Mouse (Mus musculus) monocyte, adult 2 months (primary cell): ENCODE results near the gene Otub2.

Experiments used
- DNase-seq, 2 experiments: peaks; one replicate each; pipeline ENCODE4 v3.0.0; 2022; ENCODE audit warnings: low spot score in 2 of 2, low read depth in 1 of 2

The Otub2 gene

DNA sequence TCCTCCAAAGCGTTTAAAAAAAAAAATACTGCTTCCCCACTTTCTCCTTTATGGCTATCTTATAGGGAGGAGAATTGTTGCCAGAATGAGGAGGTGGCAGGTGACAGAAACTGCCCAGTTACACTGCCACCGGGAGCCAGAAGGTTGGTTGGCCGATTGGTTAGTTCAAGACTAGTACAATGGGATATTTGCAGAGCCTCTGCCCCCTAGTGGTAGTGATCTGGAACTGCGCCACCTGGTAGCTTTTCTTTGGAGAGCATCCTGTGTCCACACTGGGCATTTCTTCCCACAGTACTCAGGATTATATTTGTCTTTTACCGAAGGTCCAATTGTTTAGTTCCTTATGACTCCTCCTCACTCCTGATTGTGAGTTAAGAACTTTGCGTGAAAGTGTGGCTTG is 16.8 kb upstream of the Otub2 start:
- DNase-seq = peak in 1 of 2 experiments; percentile 26

DNA sequence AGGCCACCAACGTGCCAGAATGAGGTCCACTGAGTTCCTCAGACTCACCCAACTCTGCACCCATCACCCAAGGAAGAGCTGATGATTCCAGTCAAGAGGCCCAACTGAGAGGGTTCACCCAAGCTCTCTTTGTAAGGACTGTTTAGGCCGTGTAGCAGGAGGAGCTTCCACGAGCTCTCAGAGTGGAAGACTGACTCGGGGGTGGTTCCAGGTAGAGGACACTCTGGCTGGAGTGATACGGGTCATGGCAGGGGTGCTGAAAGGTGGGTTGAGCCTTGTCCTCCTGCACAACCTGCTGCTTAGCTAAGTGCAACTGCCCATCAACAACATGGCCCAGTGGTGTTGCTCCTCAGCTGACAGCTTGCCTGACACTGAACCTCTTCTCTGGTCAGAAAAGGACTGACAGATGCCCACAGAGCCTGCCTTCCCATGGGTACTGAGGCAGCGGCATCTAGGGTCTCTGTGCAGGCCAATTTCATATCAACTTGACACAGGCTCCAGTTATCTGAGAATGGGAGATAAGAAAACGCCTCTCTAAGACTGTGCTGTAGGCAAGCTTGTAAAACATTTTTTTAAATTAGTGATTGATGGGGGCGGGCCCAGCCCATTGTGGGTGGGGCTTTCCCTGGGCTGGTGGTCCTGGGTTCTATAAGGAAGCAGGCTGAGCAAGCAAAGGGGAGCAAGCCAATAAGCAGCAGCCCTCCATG is 14.8 kb upstream of the Otub2 start:
- no peak for DNase-seq

DNA sequence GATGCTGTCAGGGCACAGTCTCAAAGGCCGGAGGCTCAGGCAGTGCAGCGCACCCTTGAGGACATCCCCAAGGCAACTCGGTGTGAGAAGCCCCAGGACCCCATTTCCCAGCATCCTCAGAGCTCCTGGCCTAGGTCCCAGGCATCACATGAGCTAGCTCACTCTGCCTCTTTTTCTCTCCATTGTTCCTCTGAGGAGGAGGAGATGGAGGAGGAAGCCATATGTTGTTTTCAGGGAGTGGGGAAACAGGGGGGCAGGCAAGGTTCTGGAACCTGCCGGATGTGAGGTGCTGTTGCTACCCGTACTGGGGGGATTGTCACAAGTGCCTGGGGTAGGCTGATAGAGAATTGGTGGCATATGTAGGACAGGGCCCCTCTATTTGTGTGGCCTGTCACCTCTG is 12.4 kb upstream of the Otub2 start:
- DNase-seq = no peak

DNA sequence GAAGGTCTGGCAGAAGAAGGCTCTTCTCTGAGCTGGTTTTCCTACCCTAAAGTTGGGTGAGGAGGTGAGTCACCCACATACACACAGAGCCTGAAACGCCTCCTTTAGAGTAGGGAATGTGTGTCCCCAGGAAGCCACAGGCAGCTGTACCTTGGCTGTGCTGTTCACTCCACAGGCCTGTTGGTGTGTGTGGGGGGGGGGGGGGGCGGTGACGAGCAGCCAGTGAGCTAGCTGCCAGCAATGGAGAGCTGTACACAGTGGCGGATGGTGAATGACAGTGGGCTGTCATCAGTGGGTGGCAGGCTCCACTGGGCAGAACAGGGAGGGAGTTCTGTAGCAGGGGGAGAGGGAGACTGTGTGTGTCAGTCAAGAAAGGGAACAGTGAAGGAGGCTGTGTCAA is 11.7 kb upstream of the Otub2 start:
- no peak for DNase-seq

DNA sequence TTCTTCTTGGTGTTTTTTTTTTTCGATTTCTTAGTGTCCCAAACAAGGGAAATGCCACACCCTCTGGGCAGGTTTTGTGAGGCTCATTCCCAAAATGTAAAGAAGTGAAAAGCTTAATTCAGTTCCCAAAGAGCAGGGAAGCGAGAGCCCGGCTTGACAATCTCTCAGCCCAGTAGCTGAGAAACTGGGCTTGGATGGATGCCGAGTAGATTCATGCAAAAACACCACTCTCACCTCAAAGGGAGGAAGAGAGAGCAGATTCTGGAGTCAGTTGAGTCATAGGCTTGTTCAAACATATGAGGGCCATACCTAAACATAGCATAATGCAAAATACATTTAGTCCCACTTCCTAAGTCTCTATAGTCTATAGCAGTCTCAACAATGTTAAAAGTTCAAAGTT is 8.3 kb upstream of the Otub2 start:
- DNase-seq = no peak

DNA sequence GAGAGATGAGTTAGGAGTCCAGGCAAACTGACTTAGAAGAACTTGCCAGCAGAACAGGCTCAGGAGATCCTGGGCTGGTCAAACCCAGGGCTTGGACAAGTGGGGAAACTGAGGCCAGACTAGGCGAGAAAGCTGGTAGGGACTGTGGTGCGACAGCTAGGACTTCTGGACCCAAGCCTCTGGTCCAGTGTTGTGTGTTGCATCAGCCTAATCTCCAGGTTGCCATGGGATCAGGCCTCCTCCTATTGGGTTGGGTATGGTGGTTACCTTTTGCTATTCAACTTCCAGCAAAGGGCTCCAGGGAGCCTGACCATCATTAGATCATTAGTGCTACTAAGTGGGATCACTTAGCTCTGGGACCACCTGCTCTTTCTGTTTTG is 856 bp downstream of the Otub2 start:
- DNase-seq = no peak

DNA sequence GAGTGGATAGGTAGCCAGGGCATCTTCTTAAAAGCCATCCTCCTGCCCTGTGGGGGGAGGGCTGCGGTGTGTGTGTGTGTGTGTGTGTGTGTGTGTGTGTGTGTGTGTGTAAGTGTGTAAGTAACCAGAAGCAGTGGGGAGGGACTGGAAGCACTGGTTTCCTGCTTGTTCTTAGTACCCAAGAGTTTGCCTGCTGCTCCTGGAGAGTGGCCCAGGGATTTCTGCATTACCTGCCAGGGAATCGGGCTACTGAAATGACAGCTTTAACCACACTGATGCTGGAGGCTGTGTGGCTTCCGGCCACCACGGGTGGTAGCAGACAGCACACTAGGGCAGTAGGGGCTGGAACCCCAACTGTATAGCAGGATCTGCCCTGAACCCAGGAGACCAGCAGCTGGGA is 1.5 kb downstream of the Otub2 start:
- no peak for DNase-seq

DNA sequence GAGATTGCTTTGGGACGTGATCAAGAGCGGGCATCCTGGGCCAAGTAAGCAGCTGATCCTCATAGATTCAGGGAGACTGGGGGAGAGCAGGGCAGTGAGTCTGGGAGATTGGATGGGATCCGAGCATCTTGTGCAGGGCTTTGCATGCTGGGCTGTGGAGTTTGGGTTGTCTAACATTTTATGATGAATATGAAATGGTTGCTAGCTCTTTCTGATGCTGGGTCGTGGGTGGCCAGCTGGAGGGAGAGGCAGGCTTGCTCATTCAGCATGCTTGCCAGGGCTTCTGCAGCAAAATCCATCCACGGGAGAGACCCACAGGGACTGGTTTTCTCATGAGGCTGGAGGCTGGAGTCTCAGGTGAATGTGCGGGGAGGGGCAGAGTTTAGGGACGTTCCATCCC is 2.6 kb downstream of the Otub2 start:
- no peak for DNase-seq

DNA sequence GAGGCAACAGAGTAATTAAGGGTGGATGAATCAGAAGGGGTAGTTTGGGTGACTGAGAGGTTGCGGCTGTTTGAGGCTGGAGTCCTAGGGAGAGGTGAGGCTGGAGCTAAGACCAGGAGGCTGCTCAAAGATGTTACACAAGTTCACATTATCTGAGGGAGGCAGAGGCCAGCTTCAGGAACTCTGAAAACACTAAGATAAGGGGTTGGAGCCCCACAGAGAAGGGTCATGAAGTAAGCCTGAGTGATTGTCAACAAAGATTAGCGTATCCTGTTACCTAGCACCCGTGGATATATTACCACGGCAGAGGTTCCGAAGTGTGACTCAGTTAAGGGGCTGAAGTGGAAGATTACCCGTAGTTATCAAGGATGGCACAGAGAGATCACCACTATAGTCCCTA is 5.0 kb downstream of the Otub2 start:
- no peak for DNase-seq

DNA sequence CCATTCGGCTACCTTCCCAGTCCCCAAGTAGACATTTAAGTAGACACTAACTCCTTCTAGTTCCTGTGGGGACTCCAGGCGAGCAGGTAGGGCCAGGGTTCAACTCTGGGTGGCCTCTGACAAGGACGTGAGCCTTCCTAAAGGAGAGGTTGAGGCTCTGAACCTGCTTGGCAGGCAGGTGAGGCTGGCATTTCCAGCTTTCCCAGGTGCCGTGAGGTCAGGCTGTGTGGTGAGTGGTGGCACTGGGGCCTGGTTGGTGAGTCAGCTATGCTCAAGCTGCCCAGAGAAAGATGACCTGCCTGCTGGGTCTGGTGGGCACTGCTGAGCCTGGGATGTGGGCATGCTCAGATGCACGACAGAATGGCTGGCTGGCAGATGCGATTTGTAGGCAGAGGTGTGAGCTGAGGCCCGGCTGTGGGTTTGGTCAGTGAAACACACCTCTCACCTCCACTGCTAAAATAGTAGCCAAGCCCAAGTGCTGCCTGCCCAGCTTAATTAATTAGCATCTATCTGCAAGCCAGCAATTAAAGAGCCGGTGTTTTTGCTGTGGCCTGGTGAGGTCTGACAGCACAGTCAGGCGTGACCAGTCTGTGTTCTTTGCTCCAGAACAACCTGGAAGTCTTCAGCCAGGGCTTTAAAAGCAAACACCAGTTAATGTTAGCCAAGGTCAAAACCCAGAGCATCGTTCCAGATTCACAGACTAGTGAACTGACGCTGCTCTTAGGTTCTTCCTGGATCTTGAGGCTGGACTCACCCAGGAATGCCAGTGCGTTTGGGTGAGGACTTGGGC is 7.2 kb downstream of the Otub2 start:
- no peak for DNase-seq

DNA sequence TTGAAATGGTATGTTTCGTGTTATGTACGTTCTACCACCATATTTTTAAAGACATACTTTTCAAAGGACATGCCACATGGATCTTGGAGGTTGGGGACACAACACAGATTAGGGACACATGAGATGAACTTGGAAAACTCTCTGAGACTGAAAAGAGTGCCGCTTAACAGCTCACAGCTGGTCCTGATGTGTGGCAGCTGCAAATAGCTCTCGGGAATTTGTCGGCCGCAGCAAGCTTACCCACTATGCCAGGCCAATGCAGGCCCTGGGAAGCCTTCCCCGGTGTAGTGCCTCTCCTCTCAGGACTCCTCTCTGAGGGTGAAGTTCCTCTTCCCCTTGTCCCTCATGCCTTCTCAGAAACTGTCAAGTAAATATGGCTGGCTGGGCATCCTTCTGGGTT is 8.3 kb downstream of the Otub2 start:
- DNase-seq = no peak

DNA sequence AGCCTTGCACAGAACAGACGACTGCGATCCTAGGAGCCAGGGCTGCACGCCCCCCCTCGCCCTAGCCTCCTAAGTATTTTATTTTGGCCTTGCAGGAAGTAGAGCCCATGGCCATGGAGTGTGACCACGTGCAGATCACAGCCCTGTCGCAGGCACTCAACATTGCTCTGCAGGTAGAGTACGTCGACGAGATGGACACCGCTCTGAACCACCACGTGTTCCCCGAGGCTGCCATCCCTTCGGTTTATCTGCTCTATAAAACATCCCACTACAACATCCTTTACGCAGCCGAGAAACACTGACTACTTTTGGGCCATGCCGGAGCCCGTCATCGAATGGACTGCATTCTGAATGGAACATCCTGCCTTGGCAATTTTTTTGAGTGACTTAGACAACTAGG is 15.6 kb downstream of the Otub2 start:
- DNase-seq = no peak

DNA sequence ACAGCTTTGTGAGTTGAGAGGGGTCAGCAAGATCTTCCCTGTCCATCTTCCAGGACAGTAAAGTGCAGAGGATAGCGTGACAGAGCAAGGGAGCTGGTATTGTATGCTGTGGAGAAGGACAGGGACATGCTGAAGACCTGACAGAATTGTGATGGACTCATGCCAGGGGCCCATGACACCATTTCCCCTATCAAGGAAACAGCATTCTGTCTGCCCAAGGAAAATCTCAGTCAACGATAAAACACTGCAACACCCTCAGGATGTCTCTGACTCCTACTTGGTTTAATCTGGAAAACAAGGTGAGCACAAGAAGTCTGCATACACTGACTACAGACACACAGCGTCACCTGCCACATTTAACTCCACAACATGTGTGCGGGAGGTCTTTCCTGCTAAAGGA is 19.2 kb downstream of the Otub2 start, which contains the start of gene 9330161L09Rik:
TSS of gene 9330161L09Rik (minus strand) at position 101 of the 400 bp plus-strand sequence.
- DNase-seq = no peak

DNA sequence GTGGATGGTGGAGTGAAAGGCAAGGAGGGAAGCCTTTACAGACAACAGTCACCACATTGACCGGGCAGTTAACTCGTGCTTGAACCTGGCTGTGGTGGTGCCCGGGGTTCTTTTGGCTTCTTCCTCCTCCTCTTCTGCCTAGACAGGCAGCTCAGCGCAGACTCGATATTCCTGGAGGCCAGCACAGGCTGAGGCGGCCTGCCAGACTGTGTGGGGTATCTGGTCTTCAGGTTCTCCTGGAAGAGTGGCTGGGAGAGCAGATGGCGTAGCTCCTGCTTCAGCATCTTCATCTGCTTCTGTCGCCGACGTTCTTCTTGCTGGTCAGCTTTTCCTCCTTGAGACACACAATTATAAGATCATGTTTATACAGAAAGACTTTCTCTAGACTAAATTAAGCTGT is 19.7 kb downstream of the Otub2 start:
- no peak for DNase-seq

DNA sequence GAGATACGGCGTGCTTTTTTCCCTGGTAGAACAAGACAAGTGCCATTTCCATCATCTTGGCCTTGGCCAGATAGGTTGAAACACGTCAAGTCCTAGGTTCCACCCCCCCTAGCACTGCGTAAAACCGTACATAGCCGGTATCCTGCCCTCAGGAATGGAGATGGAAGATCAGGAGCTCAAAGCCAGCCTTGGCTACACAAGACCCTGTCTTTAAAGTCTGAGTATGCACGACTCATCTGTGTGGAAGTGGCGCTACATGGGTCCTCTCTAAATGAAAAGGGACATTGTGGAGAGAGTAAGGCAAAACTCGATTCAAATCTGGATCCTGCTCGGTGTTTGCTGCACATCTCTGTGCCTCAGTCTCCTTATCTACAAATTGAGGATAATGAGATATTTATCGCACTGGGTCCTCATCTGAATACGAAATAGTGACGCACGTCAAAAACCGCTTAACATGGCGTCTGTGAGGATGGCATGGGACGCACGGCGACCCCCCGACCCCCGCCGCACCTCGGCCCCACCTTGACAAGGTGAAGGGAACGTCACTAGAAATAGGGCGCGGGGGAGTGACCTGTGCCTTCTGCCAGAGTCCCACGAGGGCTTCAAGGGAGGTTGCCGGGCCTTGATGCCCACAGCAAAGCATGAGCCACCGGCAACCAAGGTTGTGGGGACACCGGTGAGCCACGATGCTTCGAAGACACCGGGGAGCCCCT is 36.7 kb downstream of the Otub2 start:
- DNase-seq = no peak

DNA sequence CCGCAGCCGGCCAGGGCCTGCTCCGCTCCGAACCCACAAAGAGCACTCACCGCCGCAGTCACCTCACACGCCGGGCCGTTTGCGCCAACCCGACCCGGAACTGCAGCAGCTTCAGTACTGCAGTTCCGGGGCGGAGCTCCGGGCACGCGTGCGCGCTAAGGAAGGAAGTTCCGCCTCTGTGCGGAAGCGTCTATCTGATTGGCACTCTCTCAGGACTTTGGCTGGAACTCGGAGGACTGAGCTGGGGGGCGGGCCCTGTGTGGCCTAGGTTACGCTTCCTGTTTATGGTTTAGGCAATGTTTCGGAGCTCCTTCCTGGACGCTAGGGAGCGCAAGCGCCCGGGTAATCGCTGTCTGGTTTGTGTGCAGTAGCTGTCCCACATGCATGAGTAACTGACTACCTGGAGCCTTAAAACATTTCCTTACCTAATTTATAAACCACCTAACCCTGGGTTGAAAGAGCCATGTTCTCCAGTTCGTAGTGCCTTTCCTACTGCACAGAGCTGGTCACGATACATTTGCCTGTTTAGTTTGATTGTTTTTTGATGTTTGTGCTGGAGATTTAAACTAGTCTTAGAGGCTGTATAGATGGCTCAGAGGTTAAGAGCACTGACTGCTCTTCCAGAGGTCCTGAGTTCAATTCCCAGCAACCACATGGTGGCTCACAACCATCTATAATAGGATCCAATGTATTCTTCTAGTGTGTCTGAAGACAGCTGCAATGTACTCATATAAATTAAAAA is 37.4 kb downstream of the Otub2 start, which contains the start of gene Ddx24:
TSS of gene Ddx24 (minus strand) at position 102 of the 742 bp plus-strand sequence.
- DNase-seq = peak; percentile 97

DNA sequence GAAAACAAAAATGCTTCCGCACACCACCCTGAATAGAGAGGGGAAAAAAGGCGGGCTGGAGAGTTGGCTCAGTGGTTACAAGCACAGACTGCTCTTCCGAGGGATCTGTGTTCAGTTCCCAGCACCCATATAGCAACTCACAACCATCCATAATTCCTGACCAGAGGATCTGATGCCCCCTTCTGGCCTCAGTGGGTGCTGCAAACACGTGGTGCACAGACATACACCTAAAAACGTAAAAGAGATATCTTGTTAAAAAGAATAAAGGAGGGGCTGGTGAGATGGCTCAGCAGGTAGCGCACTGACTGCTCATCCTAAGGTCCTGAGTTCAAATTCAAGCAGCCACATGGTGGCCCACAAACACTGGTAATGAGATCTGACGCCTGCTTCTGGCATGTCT is 38.2 kb downstream of the Otub2 start:
- DNase-seq = no peak

DNA sequence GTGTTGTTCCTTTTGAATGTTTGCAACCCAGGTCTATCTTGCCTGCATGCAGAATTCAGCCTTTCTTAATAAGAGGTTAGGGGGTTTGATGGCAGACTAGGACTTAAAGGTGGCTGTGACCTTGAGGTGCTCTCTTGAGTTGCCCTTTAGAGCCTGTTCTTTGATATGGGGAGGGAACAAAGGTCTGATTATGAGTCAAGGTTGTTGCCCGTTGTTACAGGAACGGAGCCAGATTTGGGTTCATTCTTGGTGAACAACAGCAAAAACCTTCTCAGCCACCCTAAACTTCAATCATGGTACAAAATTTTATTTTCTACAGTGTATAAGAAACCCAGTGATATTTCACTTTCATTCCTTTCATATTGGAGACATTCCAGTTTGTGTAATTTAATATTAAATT is 44.9 kb downstream of the Otub2 start:
- DNase-seq = no peak

DNA sequence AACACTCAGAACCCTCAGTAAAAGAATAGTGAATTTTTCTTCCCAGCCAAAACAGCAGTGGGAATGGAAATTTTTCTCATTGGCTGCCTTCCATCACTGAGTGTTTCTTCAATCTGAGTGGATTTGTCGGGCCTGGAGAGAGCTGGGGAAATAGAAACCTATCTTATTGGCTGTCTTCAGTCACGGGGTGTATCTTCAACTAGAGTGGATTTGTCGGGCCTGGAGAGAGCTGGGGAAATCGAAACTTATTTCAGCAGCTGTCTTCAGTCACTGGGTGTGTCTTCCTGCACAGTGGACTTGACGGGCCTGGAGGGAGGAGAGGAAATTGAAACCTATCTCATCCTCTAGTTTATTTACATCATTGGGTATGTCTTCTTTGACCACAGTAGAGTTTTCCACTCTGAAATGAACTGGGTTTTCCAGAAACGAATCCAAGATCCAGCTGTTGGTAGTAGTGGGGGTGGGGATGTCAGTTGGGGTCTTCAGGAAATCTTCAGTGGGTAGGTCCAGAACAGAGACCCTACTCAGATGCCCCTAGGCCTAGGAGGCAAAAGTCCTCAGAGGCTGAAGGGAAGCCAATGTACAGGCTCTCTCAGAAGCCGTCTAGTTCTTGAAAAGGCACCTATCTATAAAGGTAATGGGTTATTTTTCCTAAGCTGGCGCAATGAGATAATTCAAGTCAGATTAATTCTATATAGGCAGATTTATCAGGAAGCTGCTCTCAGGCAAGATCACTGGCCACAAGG is 45.7 kb downstream of the Otub2 start, which contains the start of gene Ifi27:
TSS of gene Ifi27 (plus strand) at position 226 of the 746 bp plus-strand sequence.
- DNase-seq = peak; percentile 43 to 50

DNA sequence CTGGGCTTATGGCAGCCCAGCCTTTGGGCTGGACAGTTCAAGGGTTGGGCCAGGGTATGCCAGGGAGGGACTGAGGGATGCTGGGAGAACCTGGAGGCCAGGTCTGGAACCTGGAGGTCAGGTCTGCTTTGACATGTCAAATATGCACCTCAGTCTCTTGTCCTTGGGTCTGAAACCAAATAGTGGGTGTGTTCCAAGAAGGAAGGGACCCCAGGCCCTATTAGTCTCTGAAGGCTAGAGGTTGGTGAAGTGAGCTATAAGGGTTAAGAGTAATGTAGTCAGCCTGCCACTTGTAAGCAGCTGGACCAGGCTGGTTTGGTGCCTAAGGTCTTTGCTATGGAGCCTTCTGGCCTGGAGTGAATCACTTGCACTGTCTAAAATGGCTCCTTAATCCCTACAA is 46.4 kb downstream of the Otub2 start:
- DNase-seq = no peak

DNA sequence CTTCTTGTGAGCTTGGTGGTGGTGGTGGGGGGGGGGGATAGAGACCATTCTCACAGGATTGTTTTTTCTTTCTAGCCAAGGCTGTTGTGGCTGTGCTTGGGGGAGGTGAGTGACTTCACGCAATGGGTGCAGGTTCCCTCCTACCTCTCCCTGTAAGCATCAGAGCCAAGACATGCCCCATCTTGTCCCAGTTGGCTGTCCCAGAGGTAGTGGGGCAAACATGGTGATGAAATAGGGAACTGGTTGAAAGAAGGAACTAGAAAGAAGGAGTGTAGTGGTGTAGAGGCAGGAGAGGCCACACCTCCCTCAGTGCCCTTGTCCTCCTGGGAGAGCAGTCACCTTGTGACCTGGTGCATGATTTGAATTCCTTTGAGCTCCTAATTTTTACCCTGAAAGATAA is 49.1 kb downstream of the Otub2 start:
- no peak for DNase-seq
